ENCODE assay signal across 13 mouse cellular contexts in the genomic region with DNA sequence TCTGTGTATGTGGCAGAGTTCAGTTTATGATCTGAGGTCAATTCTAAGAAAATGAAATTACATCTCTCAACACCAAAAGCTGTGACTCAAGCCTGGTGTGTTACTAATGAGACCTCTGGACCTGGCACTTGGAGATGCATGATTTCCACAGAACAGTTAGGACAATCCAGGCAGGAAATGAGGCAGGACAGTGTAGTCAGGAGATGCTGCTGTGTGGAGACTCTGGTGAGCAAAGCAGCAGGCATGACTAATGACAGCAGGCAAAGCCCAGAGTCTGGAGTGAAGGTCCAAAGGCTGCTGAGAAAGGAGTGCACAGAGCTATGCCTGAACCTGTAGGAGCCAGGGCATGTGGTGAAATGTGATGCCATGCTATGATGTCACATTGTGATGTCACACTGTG.
"Had no signal": no experiment of that assay in that cellular context is flagged by ENCODE, and none has a peak within 500 bp of the region (broad histone marks: within the 10 kb centered on the region; RNA-seq: fewer than 3 reads in every experiment).

No protein-coding gene starts in this region.

- H3K4me2 ChIP-seq: limb, embryonic 12.5 days; liver, embryonic 13.5 days; lung, embryonic 15.5 days; midbrain, embryonic 12.5 days; stomach, embryonic 15.5 days had no signal

- ATAC-seq: liver, postnatal 0 days; midbrain, embryonic 16.5 days had no signal

- H3K4me1 ChIP-seq: liver, embryonic 13.5 days had no signal

- H3K36me3 ChIP-seq: limb, embryonic 12.5 days; liver, embryonic 13.5 days; lung, embryonic 15.5 days; midbrain, embryonic 12.5 days; stomach, embryonic 15.5 days had no signal

- H3K4me3 ChIP-seq: limb, embryonic 12.5 days; liver, embryonic 13.5 days; lung, embryonic 15.5 days; megakaryocyte, embryonic 14.5 days; midbrain, embryonic 12.5 days; stomach, embryonic 15.5 days had no signal

- DNase-seq: liver; liver, embryonic 13.5 days; liver, postnatal 0 days; lung, postnatal 14 days; right cerebral cortex, postnatal 14 days; thymus, postnatal 4 days had no signal

- H3K27ac ChIP-seq: limb, embryonic 12.5 days; liver, embryonic 13.5 days; lung, embryonic 15.5 days; macrophage; midbrain, embryonic 12.5 days; stomach, embryonic 15.5 days had no signal

- H3K9ac ChIP-seq: limb, embryonic 12.5 days; liver, embryonic 13.5 days; liver, postnatal 0 days; lung, embryonic 15.5 days; midbrain, embryonic 12.5 days; stomach, embryonic 15.5 days had no signal

- H3K27me3 ChIP-seq: limb, embryonic 12.5 days; liver, embryonic 13.5 days; lung, embryonic 15.5 days; stomach, embryonic 15.5 days had no signal

- H3K9me3 ChIP-seq: limb, embryonic 12.5 days; liver, embryonic 13.5 days; lung, embryonic 15.5 days; midbrain, embryonic 12.5 days; stomach, embryonic 15.5 days had no signal
